Mouse (Mus musculus): ENCODE results near the gene Rnaseh2a.

- TF ChIP-seq CTCF (IDR thresholded peaks at IDR 0.05; ENCODE audit: control insufficient read depth, insufficient read depth, insufficient replicate concordance, low read depth, low read length) (no peak), POLR2A (IDR thresholded peaks at IDR 0.05; ENCODE audit: control insufficient read depth, low read depth, low read length) (no peak)
These were observed 24.8 kb upstream of the Rnaseh2a start for GRCm38 (mm10) chr8:84994375-84994774.
